Mouse (Mus musculus) thymus, postnatal 0 days (tissue): ENCODE measurements around the gene Abcd2. TPM values are rescaled to one million over a fixed set of nuclear protein-coding genes. Genes with fewer than 3 reads are reported as not detected.

Experiments used
- DNase-seq: peaks from one replicate; pipeline ENCODE4 v3.0.0-alpha.2; 2015; ENCODE audit warnings: low spot score
- polyA plus RNA-seq: library from polyadenylated mRNA; unstranded; fragments of >200 nt; fragmentation: Nextera tagmentation; extraction: Ambion mirVana; gene quantifications from 2 replicates; pipeline ENCODE4 v1.2.1, GENCODE M21; 2015

Gene Abcd2
- polyA plus RNA-seq, result 0.79 and 0.84 TPM in 2 replicates

- DNase-seq, result peak; percentile 9
These were observed at the start of gene Abcd2 for GRCm38 (mm10) chr15:91191412-91192222. TSS of gene Abcd2 (minus strand) at chr15:91191799.

- no peak for DNase-seq
These were observed 49.2 kb upstream of the Abcd2 start for GRCm38 (mm10) chr15:91240683-91241335.

GRCm38 (mm10) chr15:91237294-91237693 lies 45.7 kb upstream of the Abcd2 start:
- DNase-seq, result no peak

GRCm38 (mm10) chr15:91206518-91206917 lies 14.9 kb upstream of the Abcd2 start:
- no peak for DNase-seq

GRCm38 (mm10) chr15:91203521-91203920 lies 11.9 kb upstream of the Abcd2 start:
- no peak for DNase-seq

- DNase-seq, result no peak
These were observed 10.9 kb upstream of the Abcd2 start for GRCm38 (mm10) chr15:91202486-91202885.

GRCm38 (mm10) chr15:91200833-91201232 lies 9.2 kb upstream of the Abcd2 start:
- DNase-seq, result no peak

- no peak for DNase-seq
These were observed 7.8 kb upstream of the Abcd2 start, which contains the start of gene CN725425 for GRCm38 (mm10) chr15:91199256-91199905. TSS of gene CN725425 (plus strand) at chr15:91199494.

GRCm38 (mm10) chr15:91192223-91192598 lies 612 bp upstream of the Abcd2 start:
- no peak for DNase-seq

- DNase-seq, result no peak
These were observed 936 bp downstream of the Abcd2 start for GRCm38 (mm10) chr15:91190519-91191207.

GRCm38 (mm10) chr15:91190026-91190425 lies 1.6 kb downstream of the Abcd2 start:
- DNase-seq, result no peak

GRCm38 (mm10) chr15:91186358-91186757 lies 5.2 kb downstream of the Abcd2 start:
- DNase-seq, result no peak

GRCm38 (mm10) chr15:91179911-91180622 lies 11.5 kb downstream of the Abcd2 start:
- no peak for DNase-seq

GRCm38 (mm10) chr15:91178656-91179314 lies 12.8 kb downstream of the Abcd2 start:
- no peak for DNase-seq

GRCm38 (mm10) chr15:91172193-91172592 lies 19.4 kb downstream of the Abcd2 start:
- DNase-seq, result no peak

GRCm38 (mm10) chr15:91171332-91171731 lies 20.3 kb downstream of the Abcd2 start:
- no peak for DNase-seq

GRCm38 (mm10) chr15:91170602-91171328 lies 20.8 kb downstream of the Abcd2 start:
- no peak for DNase-seq

GRCm38 (mm10) chr15:91167850-91168562 lies 23.6 kb downstream of the Abcd2 start:
- DNase-seq, result peak; percentile 35

- DNase-seq, result no peak
These were observed 26.6 kb downstream of the Abcd2 start for GRCm38 (mm10) chr15:91165021-91165420.
